Mouse (Mus musculus) hindlimb bud, embryonic 11.5 days (tissue): ENCODE measurements at regions not wholly inside any gene's neighbourhood (a gene's known extent, or its start where the extent isn't known, plus 50 kb on each side); places are given as distances from the start of the nearest gene placed in this dataset.
"Not testable (repeated sequence)": the region's sequence is repeated elsewhere in the genome, so short reads cannot be mapped to it uniquely, and the experiment has no call there.

ENCODE experiments used
- DNase-seq: peaks from one replicate; pipeline ENCODE4 v3.0.0-alpha.2; 2012; ENCODE audit warnings: low read depth, low spot score; ENCODE audit errors: extremely low spot score

DNA sequence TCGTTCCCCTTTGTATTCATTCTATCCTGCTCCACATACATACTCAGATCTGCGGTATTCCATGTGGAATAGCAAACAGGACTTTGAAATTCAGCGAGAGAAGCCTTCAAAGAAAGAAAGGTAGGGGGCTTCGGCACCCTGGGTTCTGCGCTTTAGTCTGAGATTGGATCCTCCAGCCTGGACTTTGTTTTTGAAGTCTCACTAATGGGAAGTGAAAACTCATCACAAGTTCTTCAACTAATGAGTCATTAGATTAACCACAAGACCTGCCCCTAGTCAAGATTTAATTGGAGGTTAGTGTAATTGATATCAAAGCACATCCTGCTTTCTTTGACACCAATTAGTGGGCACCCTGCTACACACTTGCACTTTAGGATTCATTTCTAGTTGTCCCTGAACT lies 492.5 kb upstream of the Zfp960 start:
- DNase-seq: no peak

DNA sequence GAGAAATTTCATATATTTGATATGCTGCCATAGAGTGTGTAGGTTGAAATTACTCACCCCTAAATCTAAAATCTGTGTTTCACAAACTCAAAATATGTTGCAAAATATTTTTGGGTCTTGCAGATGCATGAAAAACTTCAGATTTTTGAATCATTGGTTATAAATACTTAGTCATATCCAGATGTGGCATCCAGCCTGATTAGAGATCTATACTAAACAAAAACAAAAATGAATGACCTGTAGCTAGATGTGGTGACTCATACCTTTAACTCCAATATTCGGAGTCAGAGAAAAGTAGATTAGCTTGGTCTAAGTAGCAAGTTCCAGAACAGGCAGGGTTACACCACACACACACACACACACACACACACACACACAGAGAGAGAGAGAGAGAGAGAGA lies 475.1 kb upstream of the Zfp960 start:
- no peak for DNase-seq

DNA sequence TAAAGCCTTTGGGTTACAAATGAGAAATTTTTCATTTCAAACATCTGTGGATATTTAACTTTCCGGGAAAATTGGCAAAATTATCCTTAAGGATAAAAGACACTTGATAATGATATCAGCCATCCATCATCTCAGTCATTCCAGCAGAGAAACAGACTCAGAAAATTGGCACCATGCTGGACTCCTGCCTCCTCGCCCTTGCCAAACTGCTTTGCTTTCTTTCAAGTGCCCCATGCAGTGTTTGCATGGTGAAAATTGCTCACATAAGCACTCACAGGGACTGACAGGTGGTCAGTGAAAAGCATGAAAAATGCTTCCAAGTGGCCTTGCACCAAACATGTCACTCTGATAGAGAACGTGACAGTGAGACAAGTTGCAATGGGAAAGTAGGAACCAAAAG lies 464.2 kb upstream of the Zfp960 start:
- no peak for DNase-seq

- no peak for DNase-seq
Observed at GRCm38 (mm10) chr17:16612405-16612979, 451.4 kb upstream of the Zfp960 start.

DNA sequence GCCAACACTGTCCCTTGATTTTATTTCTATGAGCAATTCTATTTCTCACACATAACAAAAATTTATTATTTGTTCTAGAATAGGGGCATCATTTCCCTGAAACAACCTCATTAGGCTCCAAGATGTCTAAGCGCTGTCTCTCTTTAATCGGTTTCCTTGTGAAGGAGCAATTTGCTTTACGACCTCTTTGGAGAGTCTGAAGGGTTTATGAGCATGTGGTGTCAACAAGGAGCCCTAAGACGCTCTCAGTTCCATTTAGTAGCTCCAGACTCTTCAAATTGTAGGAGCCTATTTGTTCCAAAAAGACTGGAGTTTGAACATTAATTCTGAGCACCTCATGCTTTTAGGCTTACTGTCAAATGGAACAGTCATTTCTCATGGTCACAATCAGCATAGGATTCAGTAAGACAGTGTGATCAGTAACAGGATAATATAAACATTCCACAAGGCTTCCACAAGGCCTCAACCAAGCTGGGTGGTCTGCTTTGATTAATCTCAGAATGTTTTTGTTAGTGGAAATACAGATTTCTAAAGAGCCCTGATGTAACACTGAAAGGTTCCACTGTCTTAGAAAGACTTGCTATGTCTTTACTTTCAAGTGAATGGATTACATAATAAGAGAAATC lies 441.9 kb upstream of the Zfp960 start:
- DNase-seq: no peak

- DNase-seq: no peak
Observed at GRCm38 (mm10) chr17:16629854-16630253, 434.1 kb upstream of the Zfp960 start.

GRCm38 (mm10) chr17:16633426-16633825 lies 430.5 kb upstream of the Zfp960 start:
- no peak for DNase-seq

DNA sequence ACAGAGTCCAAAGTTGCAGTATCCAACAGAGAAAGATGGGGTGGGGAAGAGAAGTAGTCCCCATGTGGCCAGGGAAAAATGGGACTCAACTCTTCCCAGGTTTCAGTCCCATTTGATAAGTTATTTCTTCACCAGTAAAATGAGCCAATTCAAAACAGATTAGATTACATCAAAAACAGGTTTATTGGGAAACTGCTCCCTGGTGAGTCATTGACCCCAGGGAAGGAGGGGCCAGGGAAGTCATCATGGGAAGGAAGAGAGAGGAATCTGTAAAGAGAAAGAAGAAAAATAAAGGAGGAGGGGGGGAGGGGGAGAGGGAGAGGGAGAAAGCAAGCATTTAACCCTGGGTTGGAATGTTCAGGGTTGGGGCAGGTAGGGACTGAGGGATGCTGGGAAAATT lies 426.4 kb upstream of the Zfp960 start:
- no peak for DNase-seq

DNA sequence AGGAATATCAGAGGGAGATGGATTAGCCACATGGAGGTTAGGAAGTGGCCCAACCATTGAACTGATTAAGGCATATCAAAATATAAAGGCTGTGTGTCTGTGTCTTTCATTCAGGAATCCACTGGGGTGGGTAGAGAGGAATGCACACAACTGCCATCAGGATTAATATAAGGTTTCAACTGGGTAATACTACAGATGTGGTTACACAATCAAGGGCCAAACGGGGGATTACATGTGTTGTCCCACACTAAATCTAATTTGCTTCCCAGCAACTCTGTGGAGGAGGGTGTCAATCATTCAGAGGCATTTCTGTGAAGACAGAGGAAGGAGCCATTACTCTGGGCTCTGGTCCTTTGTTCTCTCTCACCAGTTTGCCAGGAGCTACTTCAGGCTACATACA lies 416.0 kb upstream of the Zfp960 start:
- no peak for DNase-seq

GRCm38 (mm10) chr17:16665253-16665652 lies 398.7 kb upstream of the Zfp960 start:
- no peak for DNase-seq

DNA sequence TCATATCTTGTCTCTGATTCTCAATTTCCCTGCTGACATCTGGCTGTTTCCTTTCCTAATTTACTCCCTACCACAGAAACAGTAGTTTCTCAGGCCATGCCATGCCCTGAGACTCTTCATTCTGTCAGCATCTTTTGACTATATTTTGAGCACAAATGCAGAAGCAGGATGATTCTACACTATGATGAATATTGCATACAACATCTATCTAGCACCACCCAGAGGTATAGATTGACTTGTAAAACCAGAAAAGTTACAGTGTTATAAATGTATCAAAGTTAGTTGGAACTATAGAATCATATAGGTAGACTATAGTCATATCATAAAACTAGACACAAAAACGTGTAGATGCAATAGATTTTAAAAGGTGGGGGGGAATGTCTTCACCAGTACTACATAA lies 396.3 kb upstream of the Zfp960 start:
- no peak for DNase-seq

DNA sequence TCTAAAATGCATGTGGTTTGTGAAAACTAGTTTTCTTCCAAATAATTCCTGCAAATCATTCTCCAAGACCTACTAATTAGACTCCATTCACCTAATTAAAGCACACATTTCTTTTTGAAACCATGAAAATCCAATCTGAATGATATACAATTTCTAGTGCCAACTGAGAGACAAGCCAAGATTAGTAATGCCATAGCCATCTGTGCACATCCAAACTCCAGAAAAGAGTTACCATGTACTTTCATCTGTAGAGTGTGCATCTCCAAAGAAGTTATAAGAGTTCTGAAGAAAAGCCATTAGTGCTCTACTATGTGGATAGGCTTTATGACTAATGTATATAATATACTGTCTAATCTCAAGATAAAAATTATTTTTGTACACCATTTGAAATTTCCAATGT lies 359.7 kb upstream of the Zfp960 start:
- no peak for DNase-seq

DNA sequence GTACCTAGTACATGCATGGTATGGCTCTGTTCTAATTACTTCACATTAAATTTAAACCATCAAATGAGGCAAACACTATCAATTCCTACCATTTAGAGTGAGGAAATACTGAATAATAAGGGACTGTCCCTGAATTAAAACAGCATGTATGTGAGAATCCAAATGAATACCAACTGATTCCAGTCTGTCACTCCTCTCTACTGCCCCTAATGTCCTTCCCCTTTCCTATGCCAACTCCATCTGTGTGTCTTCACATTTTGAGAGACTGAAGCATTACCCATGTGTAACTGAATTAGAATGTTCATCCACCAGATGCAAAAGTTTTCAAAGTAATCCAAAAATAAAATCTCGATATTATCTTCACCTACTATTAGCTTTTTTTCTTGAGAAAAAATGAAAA lies 358.0 kb upstream of the Zfp960 start:
- no peak for DNase-seq

DNA sequence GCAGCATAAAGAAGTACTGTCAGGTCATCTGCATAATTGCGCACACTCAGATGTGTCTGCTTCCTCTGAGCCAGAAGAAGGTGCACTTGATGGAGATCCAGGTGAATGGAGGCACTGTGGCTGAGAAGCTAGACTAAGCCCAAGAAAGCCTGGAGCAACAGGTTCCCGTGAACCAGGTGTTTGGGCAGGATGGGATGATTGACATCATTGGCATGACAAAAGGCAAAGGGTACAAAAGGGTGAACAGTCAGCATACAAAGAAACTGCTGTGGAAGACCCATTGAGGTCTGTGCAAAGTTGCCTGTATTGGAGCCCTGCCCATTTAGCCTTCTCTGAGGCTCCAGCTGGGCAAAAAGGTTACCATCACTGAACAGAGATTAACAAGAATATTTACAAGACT lies 337.0 kb upstream of the Zfp960 start:
- DNase-seq: no peak

DNA sequence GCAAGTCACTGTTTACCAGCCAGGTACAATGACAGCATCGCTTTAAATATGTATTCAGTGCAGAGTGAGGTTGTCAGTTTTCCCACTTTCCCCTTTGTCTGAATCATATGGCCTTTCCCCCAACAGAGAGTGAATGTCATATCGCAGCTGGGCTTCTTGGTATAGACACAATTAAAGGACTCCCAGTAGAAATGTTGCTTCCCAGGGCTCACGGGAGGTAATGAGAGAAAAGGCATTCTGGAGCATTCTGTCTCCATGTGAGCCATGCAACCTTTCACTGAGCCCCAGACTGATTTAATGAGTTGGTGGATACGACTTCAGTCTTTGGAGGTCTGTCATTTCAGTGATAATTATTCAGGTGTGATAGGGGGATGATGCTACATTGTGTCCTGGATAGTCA lies 310.8 kb upstream of the Zfp960 start:
- DNase-seq: no peak

DNA sequence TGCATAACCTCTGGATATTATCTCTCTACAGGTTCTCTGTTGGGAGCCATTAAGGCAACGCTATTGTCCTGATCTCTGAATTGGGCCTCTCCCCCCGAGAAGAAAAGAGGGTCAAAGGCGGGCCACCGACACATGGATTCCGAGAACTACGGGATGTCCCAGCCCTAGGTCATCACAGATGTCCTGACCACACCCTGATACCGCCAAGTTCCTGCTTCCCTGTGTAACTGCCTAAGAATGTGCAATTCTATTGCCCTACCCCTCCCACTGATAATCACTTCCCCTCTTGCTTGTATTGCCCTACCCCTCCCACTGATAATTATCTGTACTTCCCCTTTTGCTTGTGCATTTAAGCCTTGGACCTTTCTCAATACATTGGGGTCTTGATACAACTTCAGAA lies 293.3 kb upstream of the Zfp960 start:
- DNase-seq: not testable (repeated sequence)

DNA sequence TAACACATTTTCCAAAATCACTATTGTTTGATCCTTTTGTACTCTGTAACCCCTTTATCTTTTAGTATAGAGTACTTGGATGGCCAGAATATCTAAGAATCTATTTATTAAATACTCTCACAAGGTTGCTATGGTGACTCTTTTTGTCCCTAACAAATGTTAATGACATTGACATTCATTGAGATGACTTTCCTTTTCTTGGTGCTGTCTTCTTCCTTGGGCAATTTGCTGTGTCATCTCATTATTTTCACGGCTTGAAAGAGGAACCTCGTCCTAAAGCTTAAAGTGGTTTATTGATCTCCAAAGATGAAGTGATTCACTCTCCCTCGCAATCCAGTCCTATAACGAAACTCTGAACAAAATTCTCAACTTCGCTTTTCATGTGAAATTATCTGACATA lies 265.6 kb upstream of the Zfp960 start:
- no peak for DNase-seq

DNA sequence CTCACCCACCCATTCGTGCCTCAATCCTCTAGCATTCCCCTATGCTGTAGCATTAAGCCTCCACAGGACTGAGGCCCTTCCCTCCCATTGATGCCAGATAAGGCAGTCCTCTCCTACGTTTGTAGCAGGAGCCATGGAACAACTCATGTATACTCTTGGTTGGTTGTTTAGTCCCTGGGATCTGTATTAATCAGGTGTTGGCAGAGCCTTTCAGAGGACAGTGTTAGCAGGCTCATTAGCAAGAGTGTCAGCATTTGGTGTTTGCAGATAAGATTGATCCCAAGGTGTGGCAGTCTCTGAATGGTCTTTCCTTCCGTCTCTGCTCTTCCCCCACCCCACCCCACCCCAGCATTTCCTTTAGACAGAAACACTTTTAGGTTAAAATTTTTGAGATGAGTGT lies 258.9 kb upstream of the Zfp960 start:
- no peak for DNase-seq

DNA sequence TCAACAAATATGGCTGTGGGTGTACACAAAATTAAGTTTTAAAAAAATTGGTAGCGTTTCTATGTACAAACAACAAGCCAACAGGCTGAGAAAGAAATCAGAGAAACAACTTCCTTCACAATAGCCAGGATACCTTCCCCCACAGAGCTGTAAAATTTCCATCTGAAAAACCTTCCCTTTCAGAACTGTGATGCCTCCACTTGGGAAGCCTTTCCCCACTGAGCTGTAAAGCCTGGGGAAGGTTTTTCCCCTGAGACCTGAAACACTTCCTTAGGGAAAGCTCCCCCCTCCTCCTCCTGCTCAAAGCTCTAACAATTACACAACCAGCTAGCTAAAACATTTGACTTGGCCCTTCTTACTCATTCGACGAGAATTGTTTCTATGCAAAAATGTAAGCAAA lies 245.5 kb upstream of the Zfp960 start:
- DNase-seq: no peak

GRCm38 (mm10) chr17:16821716-16822115 lies 242.2 kb upstream of the Zfp960 start:
- no peak for DNase-seq

DNA sequence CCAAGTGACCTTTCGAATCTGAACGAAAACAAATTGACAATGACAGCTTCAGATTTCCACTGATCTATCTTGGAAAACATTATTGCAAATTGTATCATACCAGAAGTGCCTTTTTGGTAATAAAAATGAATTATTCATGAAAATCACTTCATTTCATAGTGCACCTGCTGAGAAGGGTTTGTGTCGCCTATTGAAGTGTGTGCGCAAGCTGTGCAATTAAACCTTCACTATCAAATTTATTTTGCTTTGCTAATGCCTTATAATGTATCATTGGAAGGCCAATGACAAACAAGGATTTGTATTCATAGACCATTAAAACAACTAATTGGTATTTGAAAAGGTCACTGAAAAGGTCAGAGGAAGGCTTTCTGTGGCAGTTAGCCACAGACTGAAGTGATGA lies 224.8 kb upstream of the Zfp960 start:
- no peak for DNase-seq

DNA sequence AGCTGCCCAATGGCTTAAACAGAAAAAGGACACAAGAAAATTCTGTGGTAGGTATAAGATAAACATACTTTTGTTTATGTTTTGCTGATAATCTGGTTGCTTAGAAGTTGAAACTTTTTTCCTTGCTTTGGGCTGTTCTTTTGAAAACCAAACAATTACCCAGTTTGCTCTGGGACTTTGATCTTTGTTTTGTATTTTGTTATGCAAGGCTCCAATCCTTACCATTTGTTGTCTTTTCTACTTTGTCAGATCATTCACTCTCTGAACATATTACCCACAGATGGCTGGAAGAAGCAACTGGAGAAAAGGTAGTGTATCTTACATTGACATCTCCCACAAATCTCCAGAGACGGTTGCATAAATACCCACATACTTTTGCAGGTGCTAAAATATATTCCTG lies 203.1 kb upstream of the Zfp960 start:
- no peak for DNase-seq

- peak; percentile 30 for DNase-seq
Observed at GRCm38 (mm10) chr17:16900791-16901190, 163.1 kb upstream of the Zfp960 start.
